Mouse (Mus musculus) hindbrain, embryonic 14.5 days (tissue): ENCODE data around the gene Asl. TPM values are rescaled to one million over a fixed set of nuclear protein-coding genes. Genes with fewer than 3 reads are reported as not detected.

Experiments
- ATAC-seq: fragments of 200-750 bp; cut with Nextera tagmentation; 2 replicates; pipeline ENCODE4 v1.8.0; 2017; ENCODE audit warnings: moderate number of reproducible peaks, mild to moderate bottlenecking, moderate TSS enrichment, moderate library complexity; ENCODE audit not compliant: low FRiP score
- DNase-seq: peaks from one replicate; pipeline ENCODE4 v3.0.0-alpha.2; 2015; ENCODE audit warnings: low spot score
- H3K27ac ChIP-seq: fragments of 300-500 bp; sonication (generic); 2 replicates; pipeline ENCODE4 v1.5.1; 2014; ENCODE audit warnings: mild to moderate bottlenecking, moderate library complexity
- H3K27me3 ChIP-seq: fragments of 300-500 bp; sonication (generic); 2 replicates; pipeline ENCODE4 v1.6.1; 2014; ENCODE audit warnings: mild to moderate bottlenecking, low read length, mixed read lengths; ENCODE audit not compliant: control insufficient read depth, insufficient read depth
- H3K36me3 ChIP-seq: fragments of 300-500 bp; sonication (generic); replicated peaks from 2 replicates; pipeline ENCODE4 v1.6.1; 2014; ENCODE audit not compliant: control insufficient read depth, insufficient read depth
- H3K4me1 ChIP-seq: fragments of 300-500 bp; sonication (generic); replicated peaks from 2 replicates; pipeline ENCODE4 v1.6.1; 2014; ENCODE audit warnings: antibody characterized with exemption, low read length, mixed read lengths; ENCODE audit not compliant: control insufficient read depth, insufficient read depth
- H3K4me2 ChIP-seq: fragments of 300-500 bp; sonication (generic); replicated peaks from 2 replicates; pipeline ENCODE4 v1.6.1; 2014; ENCODE audit warnings: mild to moderate bottlenecking, moderate library complexity
- H3K4me3 ChIP-seq: fragments of 300-500 bp; sonication (generic); replicated peaks from 2 replicates; pipeline ENCODE4 v1.5.1; 2014; ENCODE audit warnings: mild to moderate bottlenecking, low read length
- H3K9ac ChIP-seq: fragments of 300-500 bp; sonication (generic); 2 replicates; pipeline ENCODE4 v1.6.1; 2014
- H3K9me3 ChIP-seq: fragments of 300-500 bp; sonication (generic); 2 replicates; pipeline ENCODE4 v1.6.1; 2016; ENCODE audit warnings: low read length; ENCODE audit not compliant: control insufficient read depth
- WGBS: fragments of 180-500 bp; shearing (Covaris S2); extraction: QIAGEN DNeasy Blood & Tissue Kit; methylation state at CpG from one replicate; pipeline ENCODE4 v1.1.7; 2014; 5-methylcytosine and 5-hydroxymethylcytosine counted together
- polyA plus RNA-seq: library from polyadenylated mRNA; unstranded; fragments of >200 nt; fragmentation: Nextera tagmentation; extraction: Ambion mirVana; gene quantifications from 2 replicates; pipeline ENCODE4 v1.2.1, GENCODE M21; 2014

Asl gene
- polyA plus RNA-seq, 1 experiment from 2014 or later, result 41.5 TPM

GRCm38 (mm10) chr5:130048786-130049520 is 19.9 kb upstream of the Asl start:
- Histone ChIP-seq H3K36me3 (peaks cover 71% of the 10 kb centered on the region), H3K27ac (peak overlapping the region; percentile 9; the same call in 1 of the 2 replicates), H3K4me1 (no peaks in the 10 kb centered on the region), H3K4me2 (no peak overlapping the region), H3K9ac (no peak overlapping the region), H3K4me3 (no peak overlapping the region), H3K9me3 (no peaks in the 10 kb centered on the region), H3K27me3 (no peaks in the 10 kb centered on the region)
- ATAC-seq, result no peak
- WGBS, result 81% methylated on average over 15 of the region's 15 CpGs
- no peak for DNase-seq

- no peak overlapping the region for H3K27ac ChIP-seq
- peaks cover 78% of the 10 kb centered on the region for H3K36me3 ChIP-seq
- no peak overlapping the region for H3K4me2 ChIP-seq
- H3K9ac ChIP-seq, result no peak overlapping the region
- no peaks in the 10 kb centered on the region for H3K9me3 ChIP-seq
- 82% methylated on average over 6 of the region's 6 CpGs for WGBS
- H3K4me1 ChIP-seq, result no peaks in the 10 kb centered on the region
- no peak for DNase-seq
- no peaks in the 10 kb centered on the region for H3K27me3 ChIP-seq
- ATAC-seq, result no peak
- H3K4me3 ChIP-seq, result no peak overlapping the region
Measured at GRCm38 (mm10) chr5:130047013-130047412, 18.0 kb upstream of the Asl start.

DNA sequence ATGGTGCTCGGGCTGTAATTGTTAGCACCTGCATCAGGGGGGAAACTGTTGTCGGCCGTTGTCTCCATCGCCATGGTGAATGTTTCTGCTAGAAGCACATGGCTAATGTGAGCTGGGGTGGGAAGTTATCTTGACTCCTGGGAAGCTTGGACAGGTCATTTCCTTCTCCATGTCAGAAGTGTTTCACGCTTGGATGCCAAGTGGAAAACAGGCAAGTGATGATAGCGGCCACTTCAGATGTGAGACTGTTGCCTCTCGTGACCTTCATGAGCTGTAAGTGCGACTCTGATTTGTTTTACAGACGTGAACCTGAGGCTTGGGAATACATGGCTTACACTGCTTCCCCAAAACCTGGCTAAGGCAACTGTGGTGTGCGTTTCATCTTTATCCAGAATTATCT is 17.5 kb upstream of the Asl start:
- Histone ChIP-seq H3K27ac (no peak overlapping the region), H3K4me1 (no peaks in the 10 kb centered on the region), H3K27me3 (no peaks in the 10 kb centered on the region), H3K9ac (no peak overlapping the region), H3K4me3 (no peak overlapping the region), H3K36me3 (peaks cover 79% of the 10 kb centered on the region), H3K9me3 (no peaks in the 10 kb centered on the region), H3K4me2 (no peak overlapping the region)
- DNase-seq (no peak), ATAC-seq (no peak)
- 95% methylated on average over 10 of the region's 10 CpGs for WGBS

DNA sequence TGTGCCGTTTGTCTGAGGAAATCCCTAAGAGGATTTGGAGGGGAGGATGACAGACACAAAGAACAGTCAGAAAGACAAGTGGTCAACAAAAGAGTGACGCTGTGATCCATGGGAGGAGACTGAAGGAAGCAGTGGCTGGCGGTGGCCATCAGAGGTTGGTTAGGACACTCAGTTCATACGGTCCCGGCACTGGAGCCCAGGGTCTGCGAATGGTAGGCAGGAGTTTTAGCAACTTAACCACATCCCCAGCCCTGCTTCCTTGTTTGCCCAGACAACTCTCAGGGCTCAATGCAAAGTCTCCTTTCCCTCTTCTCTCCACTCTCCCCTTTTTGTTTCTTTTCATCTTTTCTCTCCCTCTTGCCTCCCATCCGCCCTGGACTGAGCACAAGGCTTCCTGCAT is 17.1 kb upstream of the Asl start:
- no peak for ATAC-seq
- peaks cover 79% of the 10 kb centered on the region for H3K36me3 ChIP-seq
- 93% methylated on average over 7 of the region's 7 CpGs for WGBS

DNA sequence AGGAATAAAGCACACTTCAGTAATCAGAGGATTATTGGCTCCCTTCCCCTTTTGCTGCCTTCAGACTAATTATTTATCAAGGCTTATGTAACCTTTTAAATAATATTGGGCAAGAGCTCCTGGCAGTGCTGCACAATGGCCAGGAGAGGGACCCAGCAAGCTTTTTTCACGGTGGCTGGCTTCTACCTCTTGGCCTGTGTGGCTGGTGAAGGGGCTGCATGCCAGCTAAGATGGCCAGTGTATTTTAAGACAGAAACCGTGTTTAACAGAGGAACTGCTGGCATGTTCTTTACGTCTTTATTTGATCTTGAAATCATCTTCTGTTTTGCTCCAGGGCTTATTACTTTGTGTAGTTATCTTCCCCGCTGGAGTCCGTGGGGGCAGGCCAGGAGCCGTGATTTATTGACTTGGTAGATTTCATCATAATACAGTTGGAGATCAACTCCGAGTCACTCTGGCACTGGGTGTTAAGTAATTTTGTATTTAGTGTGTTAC is 15.2 kb upstream of the Asl start:
- DNase-seq, result no peak
- no peak overlapping the region for H3K9ac ChIP-seq

More for the DNA sequence above, 17.1 kb upstream of the Asl start:
- no peaks in the 10 kb centered on the region for H3K4me1 ChIP-seq
- no peak for DNase-seq
- no peaks in the 10 kb centered on the region for H3K9me3 ChIP-seq
- no peak overlapping the region for H3K9ac ChIP-seq
- H3K27ac ChIP-seq, result no peak overlapping the region
- no peaks in the 10 kb centered on the region for H3K27me3 ChIP-seq
- no peak overlapping the region for H3K4me3 ChIP-seq
- H3K4me2 ChIP-seq, result no peak overlapping the region

GRCm38 (mm10) chr5:130043741-130044140 is 14.7 kb upstream of the Asl start:
- 96% methylated on average over 3 of the region's 3 CpGs for WGBS
- ATAC-seq (no peak), DNase-seq (no peak)
- no peaks in the 10 kb centered on the region for H3K4me1 ChIP-seq
- H3K9ac ChIP-seq, result no peak overlapping the region
- H3K27me3 ChIP-seq, result no peaks in the 10 kb centered on the region
- no peak overlapping the region for H3K4me2 ChIP-seq
- H3K9me3 ChIP-seq, result no peaks in the 10 kb centered on the region
- peaks cover 81% of the 10 kb centered on the region for H3K36me3 ChIP-seq
- H3K27ac ChIP-seq, result no peak overlapping the region
- H3K4me3 ChIP-seq, result no peak overlapping the region

More for the DNA sequence above, 15.2 kb upstream of the Asl start:
- no peaks in the 10 kb centered on the region for H3K27me3 ChIP-seq
- peaks cover 83% of the 10 kb centered on the region for H3K36me3 ChIP-seq
- no peak for ATAC-seq
- no peaks in the 10 kb centered on the region for H3K9me3 ChIP-seq
- H3K4me3 ChIP-seq, result no peak overlapping the region
- no peak overlapping the region for H3K4me2 ChIP-seq
- 77% methylated on average over 7 of the region's 7 CpGs for WGBS
- no peaks in the 10 kb centered on the region for H3K4me1 ChIP-seq
- H3K27ac ChIP-seq, result no peak overlapping the region

DNA sequence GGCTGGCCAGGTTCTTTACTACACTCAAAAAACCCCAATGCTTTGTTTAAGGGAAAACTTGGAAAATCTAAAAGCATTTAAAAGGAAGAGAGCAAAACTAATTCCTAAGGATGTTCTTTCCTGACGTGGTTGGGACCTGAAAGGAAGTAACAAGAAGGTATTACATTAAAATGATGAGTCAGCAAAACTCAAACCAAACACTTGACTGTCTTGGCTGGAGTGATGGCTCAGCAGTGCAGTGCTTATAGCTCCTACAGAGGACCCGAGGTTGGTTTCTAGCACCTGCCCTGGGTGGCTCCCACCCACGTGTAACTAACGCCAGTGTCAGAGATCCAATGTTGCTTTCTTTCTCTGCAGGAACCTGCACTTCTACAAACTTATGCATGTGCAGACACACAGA is 12.2 kb upstream of the Asl start:
- WGBS, result 91% methylated on average over 4 of the region's 4 CpGs
- Histone ChIP-seq H3K4me1 (no peaks in the 10 kb centered on the region), H3K4me3 (no peak overlapping the region), H3K9ac (no peak overlapping the region), H3K27me3 (no peaks in the 10 kb centered on the region), H3K27ac (no peak overlapping the region), H3K9me3 (no peaks in the 10 kb centered on the region), H3K4me2 (no peak overlapping the region), H3K36me3 (peaks cover 79% of the 10 kb centered on the region)
- ATAC-seq (no peak), DNase-seq (no peak)

DNA sequence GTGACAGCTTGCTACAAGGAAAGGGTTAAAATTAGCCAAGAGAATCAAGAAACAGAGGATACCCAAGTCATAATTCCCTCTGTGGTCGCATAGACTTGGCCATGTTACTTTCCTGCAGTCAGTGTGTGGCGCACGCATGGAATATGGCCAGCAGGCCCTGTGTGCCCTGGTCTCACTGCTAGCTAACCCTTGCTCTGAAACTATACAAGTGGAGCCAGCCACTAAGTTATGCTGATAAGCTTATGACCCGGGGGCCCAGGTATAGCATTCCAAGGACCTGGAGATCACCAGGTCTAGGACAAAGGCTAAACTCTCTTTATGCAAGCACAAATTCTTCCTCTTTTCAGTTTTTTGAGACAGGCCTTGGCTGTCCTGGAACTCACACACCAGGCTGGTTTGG is 11.8 kb upstream of the Asl start:
- DNase-seq (no peak), ATAC-seq (no peak)
- Histone ChIP-seq H3K4me3 (no peak overlapping the region), H3K4me1 (no peaks in the 10 kb centered on the region), H3K9ac (no peak overlapping the region), H3K27ac (no peak overlapping the region), H3K36me3 (peaks cover 76% of the 10 kb centered on the region), H3K9me3 (no peaks in the 10 kb centered on the region), H3K27me3 (no peaks in the 10 kb centered on the region), H3K4me2 (no peak overlapping the region)
- 93% methylated on average over 4 of the region's 4 CpGs for WGBS

DNA sequence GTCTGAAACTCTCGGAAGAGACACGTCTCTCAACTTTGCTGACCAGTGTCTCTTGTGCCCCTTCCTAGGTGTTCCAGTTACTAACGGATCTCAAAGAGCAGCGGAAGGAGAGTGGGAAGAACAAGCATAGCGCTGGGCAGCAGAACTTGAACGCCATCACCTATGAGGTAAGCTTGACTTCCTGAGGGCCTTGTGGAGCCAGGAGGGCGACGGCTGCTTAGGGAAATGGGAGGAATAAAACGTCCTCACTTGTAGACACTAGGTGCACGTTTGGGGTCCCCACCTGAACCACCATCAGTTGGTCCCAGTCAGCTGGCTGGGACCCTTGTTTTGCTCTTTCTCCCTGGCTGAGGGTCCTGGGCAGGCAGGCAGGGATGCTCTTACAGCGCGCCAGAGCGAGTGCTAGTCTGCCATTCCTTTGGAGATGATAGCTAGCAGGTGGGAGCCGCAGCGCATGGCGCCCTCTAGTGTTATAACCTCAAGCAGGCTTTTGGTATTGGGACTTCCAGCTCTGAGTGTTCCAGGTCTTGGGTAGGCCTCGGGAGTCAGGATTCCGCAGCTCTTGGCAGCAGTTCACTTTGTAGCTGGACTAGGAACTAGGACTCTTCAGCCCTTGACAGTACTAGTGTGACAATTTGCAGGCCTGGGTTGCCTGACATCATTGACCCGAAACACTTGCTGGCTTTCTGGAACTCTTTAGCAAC is 8.9 kb upstream of the Asl start:
- H3K4me3 ChIP-seq, result no peak overlapping the region
- ATAC-seq, result no peak
- H3K9me3 ChIP-seq, result no peaks in the 10 kb centered on the region
- H3K9ac ChIP-seq, result no peak overlapping the region
- no peak overlapping the region for H3K27ac ChIP-seq
- peak; percentile 63 for DNase-seq
- H3K4me2 ChIP-seq, result no peak overlapping the region
- H3K36me3 ChIP-seq, result peaks cover 68% of the 10 kb centered on the region
- WGBS, result 71% methylated on average over 19 of the region's 19 CpGs
- no peaks in the 10 kb centered on the region for H3K27me3 ChIP-seq
- H3K4me1 ChIP-seq, result no peaks in the 10 kb centered on the region
